Mouse (Mus musculus): ENCODE data around the gene Lamtor2.

GRCm38 (mm10) chr3:88556616-88557015 lies 3.7 kb upstream of the Lamtor2 start:
- TF ChIP-seq NELFE (IDR thresholded peaks at IDR 0.05; ENCODE audit: low read depth, low read length) (no peak), KAT2A (conservative IDR thresholded peaks at IDR 0.05; ENCODE audit: low read depth, low read length) (no peak), USF1 (IDR thresholded peaks at IDR 0.05; ENCODE audit: low read depth, low read length) (no peak), CTCF (IDR thresholded peaks at IDR 0.05 in 2 of 3, conservative IDR thresholded peaks at IDR 0.05 in 1 of 3; ENCODE audit: control insufficient read depth in 1 of 3, insufficient read depth in 1 of 3, low read depth in 2 of 3, low read length in 3 of 3, poor library complexity in 1 of 3, severe bottlenecking in 1 of 3) (no peak), MYC (IDR thresholded peaks at IDR 0.05; ENCODE audit: low read depth, low read length) (no peak), POLR2A (IDR thresholded peaks at IDR 0.05; ENCODE audit: control insufficient read depth in 1 of 2, insufficient read depth in 1 of 2, low read depth in 1 of 2, low read length in 2 of 2, poor library complexity in 1 of 2) (no peak), EP300 (IDR thresholded peaks at IDR 0.05; ENCODE audit: low read depth in 1 of 2, low read length in 2 of 2) (no peak), JUND (IDR thresholded peaks at IDR 0.05; ENCODE audit: low read depth, low read length) (no peak), ZKSCAN1 (IDR thresholded peaks at IDR 0.05; ENCODE audit: low read depth, low read length) (no peak), E2F4 (IDR thresholded peaks at IDR 0.05; ENCODE audit: borderline replicate concordance, low read depth, low read length) (no peak), GATA1 (IDR thresholded peaks at IDR 0.05; ENCODE audit: low read depth, low read length) (no peak), MAFK (IDR thresholded peaks at IDR 0.05; ENCODE audit: borderline replicate concordance, low read depth, low read length) (no peak), CHD2 (IDR thresholded peaks at IDR 0.05; ENCODE audit: low read length) (no peak)

Measured in MEL (cell line).